Mouse (Mus musculus) neural tube, embryonic 11.5 days (tissue): ENCODE results near the gene Tesk1. TPM values are rescaled to one million over a fixed set of nuclear protein-coding genes. Genes with fewer than 3 reads are reported as not detected.

Experiments
- ATAC-seq: fragments of 200-750 bp; cut with Nextera tagmentation; 2 replicates; pipeline ENCODE4 v1.8.0; 2017; ENCODE audit warnings: moderate number of reproducible peaks, mild to moderate bottlenecking, moderate TSS enrichment, moderate library complexity; ENCODE audit not compliant: insufficient read depth, low FRiP score, low TSS enrichment
- DNase-seq: peaks from one replicate; pipeline ENCODE4 v3.0.0-alpha.2; 2015; ENCODE audit warnings: low spot score
- H3K27ac ChIP-seq: fragments of 300-500 bp; sonication (generic); 2 replicates; pipeline ENCODE4 v1.5.1; 2014; ENCODE audit warnings: low read depth, mild to moderate bottlenecking, low read length
- H3K27me3 ChIP-seq: fragments of 300-500 bp; sonication (generic); 2 replicates; pipeline ENCODE4 v1.6.1; 2014; ENCODE audit warnings: mild to moderate bottlenecking, low read length, mixed read lengths; ENCODE audit not compliant: control insufficient read depth, insufficient read depth
- H3K36me3 ChIP-seq: fragments of 300-500 bp; sonication (generic); 2 replicates; pipeline ENCODE4 v1.6.1; 2014; ENCODE audit warnings: mild to moderate bottlenecking, low read length, moderate library complexity, mixed read lengths; ENCODE audit not compliant: control insufficient read depth, insufficient read depth
- H3K4me1 ChIP-seq: fragments of 300-500 bp; sonication (generic); 2 replicates; pipeline ENCODE4 v1.6.1; 2014; ENCODE audit warnings: low read length, mixed read lengths; ENCODE audit not compliant: control insufficient read depth, insufficient read depth
- H3K4me2 ChIP-seq: fragments of 300-500 bp; sonication (generic); 2 replicates; pipeline ENCODE4 v1.6.1; 2014; ENCODE audit warnings: low read depth, mild to moderate bottlenecking, moderate library complexity
- H3K4me3 ChIP-seq: fragments of 300-500 bp; sonication (generic); 2 replicates; pipeline ENCODE4 v1.5.1; 2014; ENCODE audit warnings: low read depth, low read length
- H3K9ac ChIP-seq: fragments of 300-500 bp; sonication (generic); 2 replicates; pipeline ENCODE4 v1.6.1; 2014; ENCODE audit warnings: mild to moderate bottlenecking, low read length
- H3K9me3 ChIP-seq: fragments of 300-500 bp; sonication (generic); 2 replicates; pipeline ENCODE4 v1.6.1; 2016; ENCODE audit warnings: low read length; ENCODE audit not compliant: control insufficient read depth
- WGBS: fragments of 180-500 bp; shearing (Covaris S2); extraction: QIAGEN DNeasy Blood & Tissue Kit; methylation state at CpG from one replicate; pipeline ENCODE4 v1.1.7; 2014; 5-methylcytosine and 5-hydroxymethylcytosine counted together
- polyA plus RNA-seq: library from polyadenylated mRNA; unstranded; fragments of >200 nt; fragmentation: Nextera tagmentation; extraction: Ambion mirVana; gene quantifications from 2 replicates; pipeline ENCODE4 v1.2.1, GENCODE M21; 2014

Gene Tesk1
- polyA plus RNA-seq, result 8.6 and 9.5 TPM in 2 replicates

DNA sequence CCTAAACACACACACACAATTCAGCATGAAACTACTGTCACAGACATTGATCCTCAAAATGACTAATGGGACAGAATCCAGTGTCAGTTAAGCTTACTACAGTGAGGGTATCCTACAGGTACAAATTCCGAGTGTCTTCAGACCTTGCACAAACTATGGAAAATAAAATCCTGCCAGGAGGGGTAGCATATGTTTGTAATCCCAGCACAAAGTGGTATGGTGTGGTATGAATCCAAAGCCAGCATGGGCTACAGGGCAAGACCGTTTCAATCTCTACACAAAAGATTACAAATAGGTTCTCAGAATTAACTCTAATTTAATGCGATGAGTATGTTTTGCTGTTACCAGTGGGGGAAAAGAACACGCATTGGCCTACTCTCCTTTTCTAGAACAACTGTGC is at the start of gene Tesk1:
Gene Tesk1, plus strand, starts transcription at position 301 of the 400 bp plus-strand sequence.
- Histone ChIP-seq H3K4me1 (peaks cover 8% of the 10 kb centered on the region), H3K9ac (peak within 1 kb of the TSS; percentile 78), H3K9me3 (no peaks in the 10 kb centered on the region), H3K27ac (peak within 1 kb of the TSS; percentile 79), H3K27me3 (no peaks in the 10 kb centered on the region), H3K4me3 (peak within 1 kb of the TSS; percentile 78), H3K4me2 (peak within 1 kb of the TSS; percentile 95), H3K36me3 (peaks cover 2% of the 10 kb centered on the region)
- ATAC-seq, result peak; percentile 10
- DNase-seq, result no peak
- WGBS, result 25% methylated on average over 4 of the region's 4 CpGs

- H3K4me2 ChIP-seq, result no peak overlapping the region
- no peak for ATAC-seq
- H3K36me3 ChIP-seq, result no peaks in the 10 kb centered on the region
- DNase-seq, result no peak
- H3K27me3 ChIP-seq, result no peaks in the 10 kb centered on the region
- H3K27ac ChIP-seq, result no peak overlapping the region
- H3K9ac ChIP-seq, result no peak overlapping the region
- no peak overlapping the region for H3K4me3 ChIP-seq
- no peaks in the 10 kb centered on the region for H3K9me3 ChIP-seq
- H3K4me1 ChIP-seq, result 0 out of 2 replicates have a peak, but pooled peaks cover 5% of the 10 kb centered on the region
- 53% methylated on average over 15 of the region's 15 CpGs for WGBS
These were observed 47.3 kb upstream of the Tesk1 start for GRCm38 (mm10) chr4:43394345-43394891.

- Histone ChIP-seq H3K9ac (no peak overlapping the region), H3K4me3 (no peak overlapping the region), H3K36me3 (no peaks in the 10 kb centered on the region), H3K9me3 (no peaks in the 10 kb centered on the region), H3K27me3 (no peaks in the 10 kb centered on the region), H3K27ac (no peak overlapping the region), H3K4me2 (no peak overlapping the region), H3K4me1 (0 out of 2 replicates have a peak, but pooled peaks cover 5% of the 10 kb centered on the region)
- 88% methylated on average over 5 of the region's 5 CpGs for WGBS
- DNase-seq (no peak), ATAC-seq (no peak)
These were observed 46.6 kb upstream of the Tesk1 start for GRCm38 (mm10) chr4:43395147-43395546.

GRCm38 (mm10) chr4:43395836-43396235 is 45.9 kb upstream of the Tesk1 start:
- H3K9ac ChIP-seq, result no peak overlapping the region
- ATAC-seq (no peak), DNase-seq (no peak)
- H3K4me1 ChIP-seq, result peaks cover 5% of the 10 kb centered on the region; the same call in 1 of the 2 replicates
- no peaks in the 10 kb centered on the region for H3K27me3 ChIP-seq
- H3K4me3 ChIP-seq, result no peak overlapping the region
- H3K27ac ChIP-seq, result no peak overlapping the region
- H3K9me3 ChIP-seq, result no peaks in the 10 kb centered on the region
- H3K36me3 ChIP-seq, result no peaks in the 10 kb centered on the region
- WGBS, result 64% methylated on average over 9 of the region's 9 CpGs
- no peak overlapping the region for H3K4me2 ChIP-seq

DNA sequence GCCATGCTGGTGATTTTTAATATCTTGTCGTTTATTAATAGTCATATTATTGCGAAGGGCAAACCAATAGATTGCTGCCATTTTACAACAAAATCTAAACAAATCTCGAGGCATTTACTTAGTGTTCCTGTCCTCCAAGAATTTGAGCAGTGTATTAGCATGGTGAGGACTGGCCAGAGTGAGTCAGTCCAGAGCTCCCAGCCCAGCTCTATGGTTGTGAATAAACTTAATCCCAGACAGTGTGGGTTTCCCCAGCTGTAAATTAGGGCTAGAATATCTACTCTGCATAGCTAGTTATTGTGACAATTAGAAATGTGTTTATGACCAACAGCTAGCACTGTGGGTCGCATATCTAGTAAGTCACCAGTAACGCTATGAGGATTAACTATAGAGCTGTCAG is 45.4 kb upstream of the Tesk1 start:
- no peak overlapping the region for H3K27ac ChIP-seq
- H3K9me3 ChIP-seq, result no peaks in the 10 kb centered on the region
- H3K9ac ChIP-seq, result no peak overlapping the region
- H3K27me3 ChIP-seq, result no peaks in the 10 kb centered on the region
- ATAC-seq, result no peak
- no peak overlapping the region for H3K4me3 ChIP-seq
- no peaks in the 10 kb centered on the region for H3K36me3 ChIP-seq
- H3K4me1 ChIP-seq, result peaks cover 10% of the 10 kb centered on the region
- 89% methylated on average over 5 of the region's 5 CpGs for WGBS
- no peak overlapping the region for H3K4me2 ChIP-seq
- no peak for DNase-seq

GRCm38 (mm10) chr4:43398014-43398413 is 43.7 kb upstream of the Tesk1 start:
- Histone ChIP-seq H3K36me3 (no peaks in the 10 kb centered on the region), H3K27ac (no peak overlapping the region), H3K4me1 (peaks cover 11% of the 10 kb centered on the region), H3K9me3 (no peaks in the 10 kb centered on the region), H3K27me3 (no peaks in the 10 kb centered on the region), H3K9ac (no peak overlapping the region), H3K4me3 (no peak overlapping the region), H3K4me2 (no peak overlapping the region)
- ATAC-seq, result no peak
- 75% methylated on average over 4 of the region's 4 CpGs for WGBS
- no peak for DNase-seq

DNA sequence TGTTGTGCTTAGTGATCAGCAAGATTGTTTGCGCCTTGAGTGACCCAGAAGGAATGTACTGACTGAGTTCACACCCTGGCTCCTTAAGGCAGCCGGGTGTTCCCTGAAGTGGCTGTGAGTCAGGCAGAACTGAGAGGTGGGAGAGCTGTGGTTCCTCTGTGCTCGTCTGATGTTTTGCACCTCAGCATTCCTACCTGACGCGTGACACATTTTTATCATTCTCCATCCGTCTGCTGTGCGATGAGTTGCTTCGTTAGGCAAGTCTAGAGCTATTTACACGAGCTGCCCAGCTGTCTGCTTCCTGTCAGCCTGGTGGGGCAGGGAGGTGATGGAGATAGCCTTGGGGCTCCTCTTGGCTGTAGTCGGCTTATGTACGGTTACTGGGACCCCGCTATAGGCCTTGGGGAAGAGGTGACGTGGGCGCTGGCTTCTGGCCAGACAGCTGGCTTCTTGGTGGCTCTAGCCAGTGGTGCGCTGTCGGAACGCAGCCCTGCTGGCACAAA is 42.9 kb upstream of the Tesk1 start:
- DNase-seq (no peak), ATAC-seq (no peak)
- Histone ChIP-seq H3K9me3 (no peaks in the 10 kb centered on the region), H3K9ac (no peak overlapping the region), H3K27me3 (no peaks in the 10 kb centered on the region), H3K27ac (no peak overlapping the region), H3K4me1 (peaks cover 11% of the 10 kb centered on the region), H3K36me3 (no peaks in the 10 kb centered on the region), H3K4me2 (no peak overlapping the region), H3K4me3 (no peak overlapping the region)
- WGBS, result 76% methylated on average over 17 of the region's 17 CpGs

DNA sequence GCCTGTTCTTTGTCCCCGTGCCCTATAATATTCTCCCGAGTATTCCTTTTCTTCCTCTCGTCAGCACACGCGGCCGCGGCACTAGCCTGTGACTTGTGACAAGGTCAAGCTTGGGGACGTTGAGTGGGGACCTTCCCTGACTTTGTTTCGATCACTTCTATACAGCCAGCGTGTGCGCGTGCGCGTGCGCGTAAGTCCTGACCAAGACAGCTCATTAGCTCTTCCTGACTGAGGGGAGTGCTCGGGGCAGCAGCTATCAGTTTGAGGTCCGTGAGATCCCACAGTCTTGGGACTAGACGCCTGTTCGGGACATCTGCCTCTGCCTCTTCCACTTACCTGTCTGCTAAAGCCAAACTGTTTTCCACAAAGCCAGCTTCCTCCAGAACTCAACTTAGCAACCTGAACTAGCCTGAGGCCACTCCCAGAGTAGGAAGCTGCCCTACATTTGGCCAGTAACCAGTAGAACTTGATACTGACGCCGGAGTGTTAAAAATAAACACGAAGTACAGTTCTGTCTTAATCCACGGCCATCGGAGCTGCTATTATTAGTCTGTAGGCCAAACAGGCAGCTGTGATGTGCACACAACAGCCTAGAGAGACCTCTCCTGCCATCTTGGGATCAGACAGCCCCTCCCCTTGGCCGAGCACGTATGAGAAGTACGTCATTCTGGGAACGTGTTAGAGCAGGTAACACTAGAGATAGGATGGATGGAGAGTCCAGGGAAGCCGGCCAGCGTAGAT is 42.2 kb upstream of the Tesk1 start:
- Histone ChIP-seq H3K9me3 (no peaks in the 10 kb centered on the region), H3K9ac (no peak overlapping the region), H3K36me3 (no peaks in the 10 kb centered on the region), H3K4me1 (peaks cover 11% of the 10 kb centered on the region), H3K27ac (no peak overlapping the region), H3K4me3 (no peak overlapping the region), H3K4me2 (no peak overlapping the region), H3K27me3 (no peaks in the 10 kb centered on the region)
- DNase-seq (no peak), ATAC-seq (no peak)
- 86% methylated on average over 31 of the region's 31 CpGs for WGBS

DNA sequence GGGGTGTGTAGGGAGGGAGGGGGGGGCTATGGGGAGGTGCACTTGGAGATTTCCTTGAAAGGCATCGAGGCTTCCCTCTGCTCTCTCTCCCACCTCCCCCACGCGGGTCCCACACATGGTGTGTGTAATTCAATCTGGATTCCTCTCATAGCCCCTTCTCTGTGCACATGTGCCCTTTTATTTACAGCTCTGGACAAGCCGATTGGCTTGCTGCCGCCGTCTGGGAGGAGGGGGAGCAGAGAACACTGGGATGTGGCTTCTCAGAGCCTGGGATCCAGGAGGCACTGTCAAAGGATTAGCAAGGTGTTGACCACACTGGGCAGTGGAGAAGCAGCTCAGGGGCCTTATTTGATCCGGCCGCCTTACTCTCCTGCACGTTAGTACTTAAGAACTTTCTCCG is 40.8 kb upstream of the Tesk1 start:
- ATAC-seq, result no peak
- 31% methylated on average over 10 of the region's 10 CpGs for WGBS
- H3K9me3 ChIP-seq, result no peaks in the 10 kb centered on the region
- H3K4me3 ChIP-seq, result no peak overlapping the region
- DNase-seq, result peak; percentile 36
- peaks cover 14% of the 10 kb centered on the region for H3K4me1 ChIP-seq
- H3K27me3 ChIP-seq, result no peaks in the 10 kb centered on the region
- H3K36me3 ChIP-seq, result no peaks in the 10 kb centered on the region
- H3K27ac ChIP-seq, result no peak overlapping the region
- H3K4me2 ChIP-seq, result no peak overlapping the region
- H3K9ac ChIP-seq, result no peak overlapping the region; the same call in 1 of the 2 replicates
